Mouse (Mus musculus) neural tube, embryonic 13.5 days (tissue): ENCODE results near the gene Pde4dip. TPM values are rescaled to one million over a fixed set of nuclear protein-coding genes. Genes with fewer than 3 reads are reported as not detected.

Experiments used
- ATAC-seq: fragments of 200-750 bp; cut with Nextera tagmentation; 2 replicates; pipeline ENCODE4 v1.8.0; 2017; ENCODE audit warnings: low read depth, mild to moderate bottlenecking, moderate TSS enrichment, moderate library complexity
- H3K27ac ChIP-seq: fragments of 300-500 bp; sonication (generic); replicated peaks from 2 replicates; pipeline ENCODE4 v1.5.1; 2015; ENCODE audit warnings: moderate library complexity, mild to moderate bottlenecking, inconsistent platforms
- H3K27me3 ChIP-seq: fragments of 300-500 bp; sonication (generic); 2 replicates; pipeline ENCODE4 v1.6.1; 2015; ENCODE audit warnings: mild to moderate bottlenecking, inconsistent platforms
- H3K36me3 ChIP-seq: fragments of 300-500 bp; sonication (generic); 2 replicates; pipeline ENCODE4 v1.6.1; 2015; ENCODE audit warnings: mild to moderate bottlenecking, inconsistent platforms
- H3K4me1 ChIP-seq: fragments of 300-500 bp; sonication (generic); replicated peaks from 2 replicates; pipeline ENCODE4 v1.6.1; 2015; ENCODE audit warnings: inconsistent platforms
- H3K4me2 ChIP-seq: fragments of 300-500 bp; sonication (generic); 2 replicates; pipeline ENCODE4 v1.6.1; 2015; ENCODE audit warnings: inconsistent platforms, mild to moderate bottlenecking, moderate library complexity
- H3K4me3 ChIP-seq: fragments of 300-500 bp; sonication (generic); 2 replicates; pipeline ENCODE4 v1.5.1; 2015; ENCODE audit warnings: mild to moderate bottlenecking, inconsistent platforms
- H3K9ac ChIP-seq: fragments of 300-500 bp; sonication (generic); 2 replicates; pipeline ENCODE4 v1.6.1; 2015; ENCODE audit warnings: moderate library complexity, mild to moderate bottlenecking, inconsistent platforms
- H3K9me3 ChIP-seq: fragments of 300-500 bp; sonication (generic); 2 replicates; pipeline ENCODE4 v1.6.1; 2016; ENCODE audit warnings: inconsistent platforms
- WGBS: fragments of 180-500 bp; shearing (Covaris S2); methylation state at CpG from one replicate; pipeline ENCODE4 v1.1.7; 2015; 5-methylcytosine and 5-hydroxymethylcytosine counted together
- polyA plus RNA-seq: library from polyadenylated mRNA; unstranded; fragments of >200 nt; fragmentation: Nextera tagmentation; extraction: Ambion mirVana; gene quantifications from 2 replicates; pipeline ENCODE4 v1.2.1, GENCODE M21; 2015

The Pde4dip gene
- polyA plus RNA-seq, 1 experiment from 2014 or later, result 66.6 TPM

- peaks cover 12% of the 10 kb centered on the region for H3K27me3 ChIP-seq
- no peak overlapping the region for H3K27ac ChIP-seq
- no peaks in the 10 kb centered on the region for H3K9me3 ChIP-seq
- H3K4me3 ChIP-seq, result no peak overlapping the region
- 85% methylated on average over 2 of the region's 2 CpGs for WGBS
- H3K4me1 ChIP-seq, result 0 out of 2 replicates have a peak, but pooled peaks cover 5% of the 10 kb centered on the region
- no peak overlapping the region for H3K4me2 ChIP-seq
- H3K9ac ChIP-seq, result no peak overlapping the region
- H3K36me3 ChIP-seq, result peaks cover 30% of the 10 kb centered on the region
- ATAC-seq, result no peak
Observed at GRCm38 (mm10) chr3:97689289-97689688, 199.2 kb downstream of the Pde4dip start.

DNA sequence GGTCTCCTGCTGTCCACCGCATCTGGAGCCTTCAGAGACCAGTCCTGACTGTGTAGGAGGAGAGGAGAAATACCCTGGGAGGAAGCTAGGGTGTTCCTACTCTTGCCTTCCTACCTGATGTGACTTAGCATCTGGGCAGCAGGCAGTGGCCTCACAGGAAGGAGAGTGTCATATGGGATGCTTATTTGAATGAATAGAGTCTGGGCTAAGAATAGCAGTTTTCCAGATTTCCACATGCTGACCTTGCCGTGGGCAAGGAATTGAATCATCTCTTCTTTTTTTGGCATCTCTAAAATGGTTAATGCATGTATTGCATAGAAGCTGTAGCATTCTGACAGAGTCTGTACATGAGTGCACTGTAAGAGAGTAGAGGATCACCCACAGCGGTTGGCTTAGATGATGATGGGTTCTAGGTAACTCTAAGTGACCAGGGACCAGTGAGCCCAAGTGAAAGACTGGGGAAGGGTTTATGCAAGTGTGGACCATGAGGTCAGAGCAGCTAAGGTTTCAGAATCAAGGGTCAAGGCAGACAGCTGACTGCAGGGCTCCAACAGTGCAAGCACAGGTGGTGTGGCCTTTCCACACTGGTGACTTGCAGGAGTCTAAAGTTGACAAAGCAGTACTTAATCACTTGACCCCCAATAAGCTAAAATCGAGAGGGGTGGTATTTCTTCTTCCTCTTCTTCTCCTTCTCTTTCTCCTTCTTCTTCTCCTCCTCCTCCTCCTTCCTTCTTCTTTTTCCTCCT is 202.0 kb downstream of the Pde4dip start:
- ATAC-seq, result no peak
- WGBS, result 80% methylated on average over 4 of the region's 4 CpGs

DNA sequence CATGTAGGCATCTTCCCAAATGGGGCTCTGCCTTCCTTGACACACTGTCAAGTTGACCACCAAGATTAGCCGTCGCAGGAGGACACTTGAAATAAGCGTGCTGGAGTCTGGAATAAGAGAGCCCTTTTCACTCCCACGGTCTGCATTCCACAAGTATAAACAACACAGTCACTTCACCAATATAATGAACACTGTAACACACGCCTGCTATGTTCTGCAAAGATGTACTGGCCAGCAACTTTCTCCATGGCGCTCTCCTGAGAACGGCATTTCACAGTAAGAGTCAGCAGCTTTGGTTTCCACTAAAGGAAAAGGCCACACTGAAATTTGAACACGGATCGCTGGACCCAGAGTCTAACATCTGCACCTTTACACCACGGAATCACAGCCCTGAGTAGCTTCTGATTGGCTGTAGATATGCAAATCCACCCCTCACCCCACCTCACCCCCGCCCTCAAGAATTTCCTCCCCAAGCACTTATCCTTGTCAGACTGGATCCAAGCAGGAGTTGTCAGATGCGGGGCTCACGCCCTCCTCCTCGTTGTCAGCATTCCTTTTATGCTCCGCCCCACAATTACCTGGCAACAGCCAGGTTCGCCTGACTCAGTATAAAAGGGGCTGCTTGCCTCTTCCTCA is 204.8 kb downstream of the Pde4dip start:
- Histone ChIP-seq H3K9ac (no peak overlapping the region), H3K9me3 (no peaks in the 10 kb centered on the region), H3K4me1 (peaks cover 27% of the 10 kb centered on the region), H3K27me3 (peaks cover 34% of the 10 kb centered on the region), H3K4me2 (0 out of 2 replicates have a peak overlapping the region, but pooled peaks have one; percentile 13), H3K27ac (no peak overlapping the region), H3K36me3 (no peaks in the 10 kb centered on the region), H3K4me3 (no peak overlapping the region)
- no peak for ATAC-seq
- WGBS, result 12% methylated on average over 16 of the region's 16 CpGs

More for the DNA sequence above, 202.0 kb downstream of the Pde4dip start:
- Histone ChIP-seq H3K4me3 (no peak overlapping the region), H3K9ac (no peak overlapping the region), H3K4me1 (peaks cover 22% of the 10 kb centered on the region), H3K27me3 (peaks cover 34% of the 10 kb centered on the region), H3K27ac (no peak overlapping the region), H3K9me3 (no peaks in the 10 kb centered on the region), H3K36me3 (peaks cover 16% of the 10 kb centered on the region), H3K4me2 (no peak overlapping the region)

DNA sequence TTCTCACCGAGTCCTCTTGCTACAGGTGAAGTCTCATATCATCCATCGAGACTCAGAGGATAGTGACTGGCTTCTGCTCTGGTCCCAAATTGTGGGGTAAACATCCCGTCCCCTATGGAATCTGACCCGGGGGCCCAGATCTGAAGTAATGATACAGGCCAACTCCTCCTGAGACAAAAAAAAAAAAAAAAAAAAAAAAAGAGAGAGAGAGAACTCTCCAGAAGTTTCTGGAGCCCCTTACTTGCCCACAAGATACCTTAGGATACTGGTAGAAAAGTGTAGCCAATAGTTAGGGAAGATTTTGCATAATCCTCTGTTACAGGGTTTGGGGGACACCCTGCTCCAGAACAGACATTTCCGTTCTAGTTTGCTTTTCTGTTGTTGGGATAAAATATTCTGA is 205.9 kb downstream of the Pde4dip start:
- Histone ChIP-seq H3K9ac (no peak overlapping the region), H3K27me3 (peaks cover 34% of the 10 kb centered on the region), H3K9me3 (no peaks in the 10 kb centered on the region), H3K4me1 (peaks cover 27% of the 10 kb centered on the region), H3K27ac (no peak overlapping the region), H3K36me3 (no peaks in the 10 kb centered on the region), H3K4me2 (peak overlapping the region; percentile 71), H3K4me3 (no peak overlapping the region)
- ATAC-seq, result no peak
- 24% methylated on average over 5 of the region's 5 CpGs for whole genome bisulfite sequencing

DNA sequence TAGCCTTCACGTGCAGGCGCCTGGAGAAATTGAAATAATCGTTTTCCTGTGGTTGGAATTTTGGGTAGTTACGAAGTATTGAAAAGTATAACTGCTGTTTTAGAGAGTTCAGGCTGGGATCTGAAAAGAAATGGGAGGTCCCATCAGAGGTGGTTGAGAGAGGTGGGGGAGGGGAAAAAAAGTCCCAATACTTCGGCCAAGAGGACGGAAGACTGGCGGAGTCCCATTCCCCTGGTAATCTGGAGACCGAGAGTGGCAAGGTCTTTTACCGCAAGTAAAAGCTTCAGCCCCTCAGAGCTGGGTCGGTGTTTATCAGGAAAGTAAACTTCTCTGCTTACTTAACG is 206.4 kb downstream of the Pde4dip start:
- ATAC-seq, result no peak
- peaks cover 34% of the 10 kb centered on the region for H3K27me3 ChIP-seq
- peaks cover 27% of the 10 kb centered on the region for H3K4me1 ChIP-seq
- H3K9me3 ChIP-seq, result no peaks in the 10 kb centered on the region
- no peak overlapping the region for H3K27ac ChIP-seq
- H3K4me3 ChIP-seq, result peak overlapping the region; percentile 39
- H3K9ac ChIP-seq, result peak overlapping the region; percentile 66; the same call in 1 of the 2 replicates
- WGBS, result 2% methylated on average over 11 of the region's 11 CpGs
- H3K4me2 ChIP-seq, result peak overlapping the region; percentile 71
- no peaks in the 10 kb centered on the region for H3K36me3 ChIP-seq

DNA sequence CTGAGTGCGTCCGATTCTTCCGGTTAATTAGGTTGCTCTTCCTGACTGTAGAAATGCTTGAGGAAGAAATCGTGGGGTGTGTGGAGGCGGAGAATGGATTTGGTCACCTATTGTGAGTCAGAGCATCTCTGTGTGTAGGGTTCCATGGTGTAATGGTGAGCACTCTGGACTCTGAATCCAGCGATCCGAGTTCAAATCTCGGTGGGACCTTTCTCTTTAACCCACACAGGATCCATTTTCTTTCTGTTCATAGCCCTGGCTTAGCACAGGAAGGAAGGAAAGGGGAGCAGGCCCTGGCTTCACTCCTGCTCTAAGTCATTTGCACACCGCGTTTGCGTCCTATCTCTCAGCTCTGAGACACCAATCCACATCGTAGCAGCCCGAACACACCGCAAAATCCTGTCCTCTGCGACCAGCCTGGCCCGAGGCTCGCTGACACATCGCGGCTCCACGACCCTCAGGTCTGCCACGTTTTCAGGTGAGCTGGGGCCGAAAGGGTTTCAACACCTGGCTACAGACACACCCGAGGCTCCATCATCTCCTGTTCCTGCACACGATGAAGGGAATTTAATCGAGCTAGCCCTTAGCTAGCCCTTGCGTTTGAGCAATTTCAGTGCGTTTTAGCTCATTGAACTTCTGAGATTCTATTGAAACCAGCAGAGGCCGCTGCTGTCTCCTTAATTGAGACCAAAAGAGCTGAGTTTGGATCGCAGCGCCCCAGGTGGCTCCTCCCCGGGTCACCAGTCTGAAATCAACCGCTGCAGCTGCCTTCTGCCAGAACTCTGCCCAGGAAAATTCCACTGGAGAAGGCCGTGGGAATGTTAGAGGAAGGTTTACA is 207.0 kb downstream of the Pde4dip start:
- H3K27ac ChIP-seq, result no peak overlapping the region
- H3K4me3 ChIP-seq, result peak overlapping the region; percentile 39
- peak overlapping the region; percentile 71 for H3K4me2 ChIP-seq
- H3K9ac ChIP-seq, result peak overlapping the region; percentile 66
- ATAC-seq, result peak; percentile 66
- WGBS, result 2% methylated on average over 33 of the region's 33 CpGs
- peaks cover 27% of the 10 kb centered on the region for H3K4me1 ChIP-seq
- H3K27me3 ChIP-seq, result peaks cover 31% of the 10 kb centered on the region
- no peaks in the 10 kb centered on the region for H3K36me3 ChIP-seq
- H3K9me3 ChIP-seq, result no peaks in the 10 kb centered on the region

- H3K4me3 ChIP-seq, result peak overlapping the region; percentile 39
- H3K9ac ChIP-seq, result peak overlapping the region; percentile 66
- under 1% methylated on average over 28 of the region's 28 CpGs for WGBS
- H3K36me3 ChIP-seq, result no peaks in the 10 kb centered on the region
- no peak overlapping the region for H3K27ac ChIP-seq
- H3K27me3 ChIP-seq, result peaks cover 26% of the 10 kb centered on the region
- H3K4me2 ChIP-seq, result peak overlapping the region; percentile 71
- ATAC-seq, result peak; percentile 73
- peaks cover 27% of the 10 kb centered on the region for H3K4me1 ChIP-seq
- H3K9me3 ChIP-seq, result no peaks in the 10 kb centered on the region
Observed at GRCm38 (mm10) chr3:97680631-97681320, 207.7 kb downstream of the Pde4dip start.

- no peaks in the 10 kb centered on the region for H3K9me3 ChIP-seq
- H3K4me1 ChIP-seq, result peaks cover 22% of the 10 kb centered on the region
- no peaks in the 10 kb centered on the region for H3K36me3 ChIP-seq
- 95% methylated on average over 3 of the region's 3 CpGs for WGBS
- H3K27me3 ChIP-seq, result peaks cover 13% of the 10 kb centered on the region
- no peak overlapping the region for H3K27ac ChIP-seq
- H3K9ac ChIP-seq, result no peak overlapping the region
- H3K4me3 ChIP-seq, result no peak overlapping the region
- no peak overlapping the region for H3K4me2 ChIP-seq
- no peak for ATAC-seq
Observed at GRCm38 (mm10) chr3:97678416-97678815, 210.1 kb downstream of the Pde4dip start.

DNA sequence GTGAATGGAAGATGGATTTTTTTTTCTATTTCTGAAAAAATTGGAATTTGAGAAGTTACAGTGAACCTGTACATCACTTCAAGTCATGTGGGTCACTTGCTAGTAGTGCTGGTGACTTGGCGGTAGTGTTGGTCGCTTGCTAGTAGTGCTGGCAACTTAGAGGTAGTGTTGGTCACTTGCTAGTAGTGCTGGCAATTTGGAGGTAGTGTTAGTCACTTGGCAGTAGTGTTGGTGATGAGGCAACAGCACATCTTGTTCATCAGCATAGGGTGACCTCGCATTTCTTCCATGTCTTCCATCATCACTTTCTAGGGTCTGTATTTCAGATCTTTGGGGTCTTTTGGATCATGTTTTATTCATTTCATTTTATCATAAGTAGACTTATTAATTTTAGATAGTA is 212.4 kb downstream of the Pde4dip start:
- no peak overlapping the region for H3K9ac ChIP-seq
- no peak for ATAC-seq
- H3K4me2 ChIP-seq, result no peak overlapping the region
- 97% methylated on average over 3 of the region's 3 CpGs for WGBS
- H3K4me3 ChIP-seq, result no peak overlapping the region
- peaks cover 8% of the 10 kb centered on the region for H3K36me3 ChIP-seq
- H3K27me3 ChIP-seq, result no peaks in the 10 kb centered on the region
- no peak overlapping the region for H3K27ac ChIP-seq
- H3K4me1 ChIP-seq, result peaks cover 6% of the 10 kb centered on the region
- H3K9me3 ChIP-seq, result no peaks in the 10 kb centered on the region

- WGBS, result 91% methylated on average over 7 of the region's 7 CpGs
- no peak for ATAC-seq
- Histone ChIP-seq H3K4me2 (no peak within 1 kb of the TSS), H3K4me1 (no peaks in the 10 kb centered on the region), H3K9ac (no peak within 1 kb of the TSS), H3K27me3 (no peaks in the 10 kb centered on the region), H3K27ac (no peak within 1 kb of the TSS), H3K36me3 (peaks cover 20% of the 10 kb centered on the region), H3K9me3 (no peaks in the 10 kb centered on the region), H3K4me3 (no peak within 1 kb of the TSS)
Observed at GRCm38 (mm10) chr3:97674644-97675110, 213.8 kb downstream of the Pde4dip start, which contains the start of gene Gm17651. Gene Gm17651, minus strand, starts transcription at chr3:97674694.

GRCm38 (mm10) chr3:97667093-97667675 is 221.3 kb downstream of the Pde4dip start:
- no peak for ATAC-seq
- Histone ChIP-seq H3K36me3 (peaks cover 75% of the 10 kb centered on the region), H3K4me1 (no peaks in the 10 kb centered on the region), H3K4me3 (no peak overlapping the region), H3K9ac (no peak overlapping the region), H3K27ac (no peak overlapping the region), H3K27me3 (no peaks in the 10 kb centered on the region), H3K4me2 (no peak overlapping the region), H3K9me3 (no peaks in the 10 kb centered on the region)
- 91% methylated on average over 14 of the region's 14 CpGs for WGBS
